Mouse (Mus musculus): Measurements from ENCODE around the gene Trim65. TPM values are rescaled to one million over a fixed set of nuclear protein-coding genes. Genes with fewer than 3 reads are reported as not detected.

The Trim65 gene
- 1 to 10 TPM; 5.4 to 6.3 TPM for total RNA-seq (2021)

DNA sequence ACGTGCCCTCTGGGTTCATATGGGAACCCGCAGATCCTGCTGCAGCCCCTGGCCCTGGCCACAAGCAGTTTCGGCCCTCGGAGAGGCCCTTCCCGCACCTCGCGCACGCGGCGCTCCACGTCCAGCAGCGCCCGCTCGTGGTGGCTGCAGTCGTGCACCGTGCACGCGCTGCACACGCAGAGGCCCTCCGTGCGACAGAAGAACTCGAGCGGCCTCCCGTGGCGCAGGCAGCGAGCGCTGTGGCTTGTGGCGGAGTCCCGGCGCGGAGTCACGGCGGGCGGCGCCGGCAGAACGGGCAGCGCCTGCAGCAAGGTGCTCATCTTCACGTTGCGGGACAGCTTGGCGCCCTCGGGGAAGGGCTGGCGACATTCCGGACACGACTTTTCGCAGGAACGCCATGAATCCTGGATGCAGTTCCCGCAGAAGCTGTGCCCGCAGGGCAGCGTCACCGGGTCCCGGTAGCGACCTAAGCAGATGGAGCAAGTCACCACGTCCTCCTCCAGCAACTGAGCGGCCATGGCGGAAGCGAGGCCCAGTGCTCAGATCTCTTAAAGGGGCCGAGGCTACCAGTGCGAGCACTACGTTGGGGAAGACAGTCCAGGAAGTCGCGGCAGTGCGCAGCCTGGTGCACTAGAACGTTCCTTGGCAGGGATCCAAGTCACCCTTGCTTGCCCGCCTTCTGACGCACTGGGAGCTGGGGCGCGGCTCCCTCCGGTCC lies at the start of gene Trim65:
TSS of gene Trim65 (minus strand) at position 641 of the 718 bp plus-strand sequence.
- intact Hi-C loops (cut with DNase I): loop anchor here (1.0 to 5.0 kb wide), 5 partner anchors 20 to 191 kb away; partner anchors contain the start of genes Galk1 and Unk
- DNase-seq: peak; percentile 92 to 93

- intact Hi-C loops (cut with DNase I): no loop called here
- no peak for DNase-seq
Observed at GRCm38 (mm10) chr11:116178411-116179121, 47.6 kb upstream of the Trim65 start.

GRCm38 (mm10) chr11:116176010-116176409 lies 45.1 kb upstream of the Trim65 start:
- intact Hi-C loops (cut with DNase I): no loop called here
- DNase-seq: no peak

- intact Hi-C loops (cut with DNase I): no loop called here
- no peak for DNase-seq
Observed at GRCm38 (mm10) chr11:116174775-116175448, 44.0 kb upstream of the Trim65 start.

DNA sequence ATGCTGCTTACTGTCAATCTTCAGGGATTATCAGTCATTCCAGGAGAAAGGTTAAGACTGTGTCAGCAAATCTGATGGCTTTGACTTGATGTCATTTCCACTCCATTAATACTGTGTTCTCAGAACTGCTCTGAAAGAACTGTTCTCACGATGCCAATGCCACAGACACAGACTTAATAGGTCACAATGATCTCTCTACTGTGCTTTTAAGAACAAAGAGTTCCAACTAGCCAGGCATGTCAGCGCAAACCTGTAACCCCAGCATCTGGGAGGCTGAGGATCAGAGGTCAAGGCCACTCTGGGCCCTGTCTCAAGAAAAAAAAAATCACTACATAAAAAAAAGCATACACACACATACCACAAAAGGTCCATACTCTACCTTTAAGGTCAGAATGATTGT lies 41.0 kb upstream of the Trim65 start:
- intact Hi-C loops (cut with DNase I): no loop called here
- DNase-seq: no peak

DNA sequence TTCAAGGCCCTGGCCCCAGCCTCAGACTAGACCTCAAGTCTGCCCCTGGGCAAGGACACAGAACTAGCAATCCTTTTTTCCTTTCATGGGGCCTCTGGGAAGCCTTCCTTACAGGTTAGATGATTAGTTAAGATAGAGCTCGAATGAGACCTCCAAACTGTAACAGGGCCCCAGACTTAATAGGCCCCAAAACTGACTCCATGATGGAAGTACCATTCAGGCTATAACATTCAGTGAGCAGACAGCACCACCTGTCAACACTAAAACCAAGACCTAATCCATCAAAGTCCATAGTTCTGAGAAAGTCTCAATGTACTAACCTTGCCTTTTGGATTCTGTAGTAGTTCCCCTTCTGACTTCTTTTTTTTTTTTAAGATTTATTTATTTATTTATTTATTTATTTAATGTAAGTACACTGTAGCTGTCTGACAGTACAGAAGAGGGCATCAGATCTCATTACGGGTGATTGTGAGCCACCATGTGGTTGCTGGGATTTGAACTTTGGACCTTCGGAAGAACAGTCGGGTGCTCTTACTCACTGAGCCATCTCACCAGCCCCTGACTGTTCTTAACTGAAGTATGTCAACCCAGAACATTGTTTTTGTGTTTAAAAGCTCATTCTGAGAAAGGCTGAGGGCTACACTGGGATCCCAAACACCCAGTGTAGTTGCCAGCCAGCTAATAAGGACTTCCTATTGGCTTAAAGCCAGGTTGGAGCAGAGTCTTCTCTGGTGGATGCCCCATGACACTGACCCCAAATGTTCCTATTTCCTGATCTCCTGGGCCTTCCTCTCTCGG lies 39.3 kb upstream of the Trim65 start:
- intact Hi-C loops (cut with DNase I): no loop called here
- DNase-seq: no peak

- intact Hi-C loops (cut with DNase I): no loop called here
- no peak for DNase-seq
Observed at GRCm38 (mm10) chr11:116169214-116169613, 38.3 kb upstream of the Trim65 start.

- DNase-seq: peak; percentile 97
- intact Hi-C loops (cut with DNase I): loop anchor here (2.0 kb wide), 1 partner anchor 29 kb away; the partner anchor contains the start of gene Mrpl38
Observed at GRCm38 (mm10) chr11:116167884-116168439, 37.0 kb upstream of the Trim65 start, which contains the start of gene Fbf1. Gene Fbf1, minus strand, starts transcription at chr11:116168166.

- DNase-seq: peak in 1 of 2 experiments; percentile 31
- intact Hi-C loops (cut with DNase I): loop anchor here (2.0 kb wide), 1 partner anchor 28 kb away; the partner anchor contains the start of gene Mrpl38
Observed at GRCm38 (mm10) chr11:116167232-116167631, 36.3 kb upstream of the Trim65 start.

- intact Hi-C loops (cut with DNase I): no loop called here
- no peak for DNase-seq
Observed at GRCm38 (mm10) chr11:116163002-116163401, 32.1 kb upstream of the Trim65 start.

GRCm38 (mm10) chr11:116162146-116162545 lies 31.2 kb upstream of the Trim65 start:
- no peak for DNase-seq
- intact Hi-C loops (cut with DNase I): no loop called here

DNA sequence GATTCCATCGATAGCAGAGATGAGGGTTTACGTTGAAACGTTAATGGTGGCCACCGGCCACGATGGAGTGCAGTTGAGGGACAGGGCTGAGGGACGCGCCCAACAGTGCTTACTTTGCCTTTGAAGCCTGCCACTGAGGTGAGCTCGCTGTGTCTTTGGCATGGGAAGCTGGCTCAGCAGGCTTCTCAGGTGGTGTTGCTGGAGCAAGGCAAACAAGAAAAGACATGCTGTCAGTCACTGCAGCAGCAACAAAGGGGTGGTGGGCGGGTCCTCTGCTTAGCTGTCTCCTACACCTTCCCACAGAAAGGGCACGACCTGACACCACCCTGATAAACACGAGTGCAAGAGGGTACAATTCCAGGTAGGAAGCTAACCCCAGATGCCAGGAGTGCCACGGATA lies 30.4 kb upstream of the Trim65 start:
- DNase-seq: no peak
- intact Hi-C loops (cut with DNase I): no loop called here

GRCm38 (mm10) chr11:116150960-116151359 lies 20.0 kb upstream of the Trim65 start:
- intact Hi-C loops (cut with DNase I): no loop called here
- no peak for DNase-seq

GRCm38 (mm10) chr11:116149341-116149740 lies 18.4 kb upstream of the Trim65 start:
- DNase-seq: no peak
- intact Hi-C loops (cut with DNase I): no loop called here

DNA sequence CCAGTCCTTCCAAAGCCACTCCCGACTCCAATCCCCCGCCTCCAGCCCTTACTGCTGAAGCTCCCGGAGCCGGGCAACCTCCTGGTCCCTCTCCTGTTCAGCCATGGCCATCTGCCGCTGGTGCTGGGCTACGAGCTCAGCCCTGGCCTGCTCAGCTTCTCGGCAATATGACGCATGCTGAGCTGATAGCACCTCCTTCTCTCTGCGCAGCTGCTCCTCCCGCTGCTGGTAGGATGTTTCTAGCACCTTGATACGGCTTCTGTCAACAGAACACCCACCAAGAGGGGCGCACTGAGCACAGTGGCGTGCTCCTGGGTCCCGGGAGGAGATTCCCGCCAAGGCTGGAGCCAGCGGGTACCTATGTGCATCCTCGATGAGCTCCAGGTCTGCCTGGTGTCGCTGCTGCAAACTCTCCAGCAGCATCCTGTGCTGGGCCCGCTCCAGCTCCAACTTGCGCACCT lies 17.9 kb upstream of the Trim65 start:
- intact Hi-C loops (cut with DNase I): no loop called here

DNA sequence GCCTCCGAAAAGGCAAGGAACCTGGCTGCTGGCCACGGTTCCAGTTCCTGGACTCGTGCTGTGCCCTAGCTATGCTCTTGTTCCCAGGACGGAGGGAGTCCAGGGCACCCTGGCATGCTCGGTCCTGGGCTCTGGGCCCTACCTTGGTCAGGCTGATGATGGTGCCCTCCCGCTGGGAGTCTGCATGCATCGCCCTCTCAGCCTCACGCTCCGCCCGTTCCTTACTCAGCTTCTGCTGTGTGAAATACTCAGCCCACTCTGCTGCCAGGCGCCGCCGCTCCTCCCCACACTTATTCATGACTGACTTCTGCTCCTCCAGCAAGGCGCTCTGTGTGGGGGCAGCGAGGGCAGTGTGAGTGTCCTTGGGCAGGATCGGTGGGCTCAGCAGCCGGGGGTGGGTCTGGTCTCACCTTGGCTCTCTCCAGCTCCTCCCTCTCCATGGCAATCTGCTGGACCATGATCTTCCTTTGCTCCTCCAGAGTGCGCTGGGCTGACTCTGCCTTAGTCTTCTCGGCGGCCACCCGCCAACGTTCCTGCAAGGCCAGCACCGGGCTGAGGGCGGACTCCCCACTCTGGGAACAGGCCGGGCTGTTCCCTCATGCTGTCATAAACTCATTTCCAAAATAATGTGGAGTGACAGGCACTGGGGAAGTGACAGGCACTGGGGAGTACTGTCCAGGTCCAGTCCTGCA lies 15.5 kb upstream of the Trim65 start:
- intact Hi-C loops (cut with DNase I): no loop called here
- peak in 1 of 2 experiments; percentile 22 for DNase-seq

More for the DNA sequence above, 17.9 kb upstream of the Trim65 start:
- DNase-seq: no peak

- DNase-seq: no peak
- intact Hi-C loops (cut with DNase I): no loop called here
Observed at GRCm38 (mm10) chr11:116145481-116146293, 14.8 kb upstream of the Trim65 start.

DNA sequence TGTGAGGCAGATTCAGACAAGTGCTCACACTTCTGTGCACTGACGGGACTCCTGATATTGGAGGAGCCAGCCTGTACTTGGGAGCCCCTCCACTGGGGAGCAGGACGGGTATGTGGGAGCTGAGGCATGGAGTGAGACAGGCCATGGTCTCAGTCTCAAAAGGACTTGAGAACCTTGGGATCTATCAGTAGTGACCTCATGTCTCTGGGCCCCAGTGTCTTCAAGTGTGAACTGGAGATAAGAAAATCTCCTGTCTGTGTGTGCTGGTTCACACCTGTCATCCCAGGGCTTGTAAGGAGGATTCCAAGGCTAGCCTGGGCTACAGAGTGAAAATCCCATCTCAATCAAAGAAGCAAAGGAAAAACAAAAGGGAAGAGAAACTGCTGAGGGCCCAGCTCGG lies 12.5 kb upstream of the Trim65 start:
- DNase-seq: no peak
- intact Hi-C loops (cut with DNase I): no loop called here
